Mouse (Mus musculus) kidney, adult 2 months (tissue): ENCODE results near the gene Mmp10.

Source experiments
- CTCF ChIP-seq: fragments of 200-500 bp; conservative IDR thresholded peaks from 2 replicates; pipeline ENCODE4 v1.5.1; 2011; ENCODE audit warnings: low read depth, mild to moderate bottlenecking, control low read depth, low read length, moderate library complexity, mixed read lengths; ENCODE audit not compliant: insufficient read depth, insufficient read length
- POLR2A ChIP-seq: fragments of 200-500 bp; IDR thresholded peaks from one replicate; pipeline ENCODE4 v1.6.1; 2011; ENCODE audit warnings: low read depth, low read length, control low read depth

GRCm38 (mm10) chr9:7542763-7543162 is 40.6 kb downstream of the Mmp10 start:
- TF ChIP-seq CTCF (no peak), POLR2A (no peak)
